Mouse (Mus musculus): ENCODE data around the gene Apbb2. TPM values are rescaled to one million over a fixed set of nuclear protein-coding genes. Genes with fewer than 3 reads are reported as not detected.
A peak's percentile ranks its signal among the peaks of the same experiment; 100 is the strongest.

Gene Apbb2
- polyA plus RNA-seq (2016; fragmentation: Nextera tagmentation; extraction: Ambion mirVana), result 22.9 and 28.2 TPM in 2 replicates

DNA sequence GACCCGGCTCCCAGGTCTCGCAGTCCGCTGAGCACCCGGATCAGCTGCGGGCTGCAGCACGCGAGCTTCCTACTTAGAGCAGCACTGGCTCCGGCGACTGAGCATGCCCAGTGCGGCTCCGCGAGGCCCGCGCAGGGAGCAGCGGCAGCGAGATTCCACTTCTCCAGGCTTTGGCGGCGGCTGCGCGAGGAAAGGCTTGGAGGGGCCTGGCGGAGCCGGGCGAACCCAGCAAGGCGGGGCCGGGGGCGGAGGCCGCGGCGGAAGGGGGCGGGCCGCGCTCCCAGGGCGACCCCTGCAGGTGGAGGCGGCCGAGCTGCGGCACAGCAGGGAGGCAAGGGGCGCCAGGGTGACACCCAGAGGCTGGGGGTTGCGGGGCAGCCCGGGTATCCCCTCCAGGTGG is at the start of gene Apbb2:
Gene Apbb2, minus strand, starts transcription at position 188 of the 400 bp plus-strand sequence.
- Histone ChIP-seq H3K27me3 (ENCODE audit: poor library complexity, severe bottlenecking) (peaks cover 19% of the 10 kb centered on the region), H3K9me3 (no peaks in the 10 kb centered on the region), H3K27ac (peak within 1 kb of the TSS; percentile 95), H3K4me1 (peaks cover 70% of the 10 kb centered on the region), H3K4me3 (peak within 1 kb of the TSS; percentile 93), H3K36me3 (replicated peaks) (no peaks in the 10 kb centered on the region)
- DNase-seq (ENCODE audit: extremely low spot score, low spot score), result peak; percentile 92
- WGBS, result 1% methylated on average over 39 of the region's 39 CpGs

- Histone ChIP-seq H3K36me3 (replicated peaks) (no peaks in the 10 kb centered on the region), H3K9me3 (no peaks in the 10 kb centered on the region), H3K4me3 (no peak overlapping the region), H3K27ac (no peak overlapping the region), H3K4me1 (no peaks in the 10 kb centered on the region), H3K27me3 (ENCODE audit: poor library complexity, severe bottlenecking) (no peaks in the 10 kb centered on the region)
- no peak for DNase-seq (ENCODE audit: extremely low spot score, low spot score)
- 78% methylated on average over 5 of the region's 5 CpGs for WGBS
Measured at GRCm38 (mm10) chr5:66654220-66654619, 35.6 kb upstream of the Apbb2 start.

DNA sequence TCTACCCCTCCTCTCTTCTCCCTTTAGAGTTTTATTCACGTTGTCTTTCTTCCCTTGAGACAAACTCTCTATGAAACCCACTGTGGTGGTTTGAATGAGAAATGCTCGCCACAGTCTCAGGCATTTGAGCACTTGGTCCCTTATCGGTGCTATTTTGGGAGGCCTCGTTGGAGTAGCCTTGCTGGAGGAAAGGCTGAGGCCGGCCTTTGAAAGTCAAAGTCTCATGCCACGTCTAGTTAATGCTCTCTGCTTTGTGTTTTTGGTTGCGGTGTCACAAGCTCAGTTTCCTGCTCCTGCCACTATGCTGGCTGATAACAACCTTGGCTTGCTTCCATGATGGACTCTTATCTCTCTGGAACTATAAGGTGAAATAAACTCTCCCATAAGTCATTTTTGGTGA is 28.9 kb upstream of the Apbb2 start:
- 82% methylated on average over 7 of the region's 7 CpGs for WGBS
- Histone ChIP-seq H3K27me3 (ENCODE audit: poor library complexity, severe bottlenecking) (no peaks in the 10 kb centered on the region), H3K9me3 (no peaks in the 10 kb centered on the region), H3K4me1 (no peaks in the 10 kb centered on the region), H3K27ac (no peak overlapping the region), H3K36me3 (replicated peaks) (no peaks in the 10 kb centered on the region), H3K4me3 (no peak overlapping the region)
- DNase-seq (ENCODE audit: extremely low spot score, low spot score), result no peak

DNA sequence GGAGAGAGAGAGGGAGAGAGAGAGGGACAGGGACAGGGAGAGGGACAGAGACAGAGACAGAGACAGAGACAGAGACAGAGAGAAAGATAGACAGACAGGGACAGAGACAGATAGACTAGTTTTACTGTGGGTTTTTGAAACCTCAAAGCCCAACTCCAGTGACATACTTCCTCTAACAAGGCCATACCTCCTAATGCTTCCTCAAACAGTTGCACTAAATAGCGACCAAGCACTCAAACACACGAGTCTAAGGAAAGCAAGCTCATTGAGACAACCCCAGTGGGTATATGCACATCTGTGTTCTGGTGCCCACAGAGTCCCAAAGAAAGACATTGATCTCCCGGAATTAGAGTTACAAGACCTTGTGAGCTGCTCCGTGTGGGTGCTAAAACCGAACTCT is 24.7 kb upstream of the Apbb2 start:
- H3K4me1 ChIP-seq, result no peaks in the 10 kb centered on the region
- H3K27ac ChIP-seq, result no peak overlapping the region
- H3K4me3 ChIP-seq, result no peak overlapping the region
- DNase-seq (ENCODE audit: extremely low spot score, low spot score), result no peak
- no peaks in the 10 kb centered on the region for H3K36me3 ChIP-seq (replicated peaks)
- H3K27me3 ChIP-seq (ENCODE audit: poor library complexity, severe bottlenecking), result no peaks in the 10 kb centered on the region
- 90% methylated on average over 5 of the region's 5 CpGs for WGBS
- no peaks in the 10 kb centered on the region; the same call in 1 of the 2 replicates for H3K9me3 ChIP-seq

DNA sequence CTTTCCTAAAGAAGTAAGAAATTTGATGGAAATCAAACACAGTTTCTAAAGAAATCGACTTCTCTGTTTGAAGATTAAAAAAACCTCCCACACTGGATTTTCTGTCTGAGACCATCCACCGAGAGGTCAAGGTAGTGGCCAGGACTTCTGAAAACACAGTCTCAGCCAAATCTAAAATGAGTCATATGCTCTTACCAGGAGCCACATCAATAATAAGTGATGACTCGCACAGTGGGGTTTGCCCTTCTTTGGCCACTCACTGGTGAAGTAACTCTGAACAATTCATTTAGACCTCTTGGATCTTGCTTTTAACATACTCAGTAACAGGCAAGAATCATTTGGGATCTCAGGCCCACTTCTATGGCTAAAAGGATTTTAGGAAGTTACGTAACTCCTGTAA is 23.6 kb upstream of the Apbb2 start:
- Histone ChIP-seq H3K27me3 (ENCODE audit: poor library complexity, severe bottlenecking) (no peaks in the 10 kb centered on the region), H3K27ac (no peak overlapping the region), H3K36me3 (replicated peaks) (no peaks in the 10 kb centered on the region), H3K9me3 (no peaks in the 10 kb centered on the region; the same call in 1 of the 2 replicates), H3K4me1 (no peaks in the 10 kb centered on the region), H3K4me3 (no peak overlapping the region)
- DNase-seq (ENCODE audit: extremely low spot score, low spot score), result no peak
- 93% methylated on average over 4 of the region's 4 CpGs for WGBS

DNA sequence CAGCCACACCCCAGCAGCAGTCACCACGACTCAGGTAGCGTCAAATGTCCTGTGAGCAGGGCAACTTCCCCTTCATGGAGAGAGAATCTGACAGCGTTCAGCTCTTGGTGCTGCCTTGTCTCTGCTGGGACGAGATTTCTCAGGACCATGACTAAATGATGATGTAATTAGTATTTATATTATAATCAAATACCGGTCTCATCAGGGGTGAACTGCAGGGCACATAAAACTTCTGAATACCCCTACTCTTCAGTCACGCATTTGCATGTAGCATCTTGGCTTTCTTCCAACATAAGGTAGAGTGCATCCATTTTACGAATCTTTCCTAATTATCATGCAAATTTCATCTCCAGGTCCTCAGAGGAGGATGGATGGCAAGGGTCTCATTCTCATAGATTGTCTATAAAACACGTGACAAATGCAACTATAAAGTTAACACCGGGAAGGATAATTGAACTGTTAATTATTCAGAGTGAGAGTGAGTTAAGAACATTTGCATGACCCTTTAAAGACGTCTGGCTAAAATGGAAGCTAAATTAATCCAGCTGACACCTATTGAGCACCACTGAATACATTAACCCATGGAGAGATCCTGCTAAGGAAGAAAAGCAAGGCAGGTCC is 17.0 kb upstream of the Apbb2 start:
- no peak overlapping the region for H3K4me3 ChIP-seq
- H3K27ac ChIP-seq, result no peak overlapping the region
- no peaks in the 10 kb centered on the region for H3K9me3 ChIP-seq
- no peaks in the 10 kb centered on the region for H3K4me1 ChIP-seq
- WGBS, result 81% methylated on average over 10 of the region's 10 CpGs
- H3K36me3 ChIP-seq (replicated peaks), result no peaks in the 10 kb centered on the region
- no peak for DNase-seq (ENCODE audit: extremely low spot score, low spot score)
- H3K27me3 ChIP-seq (ENCODE audit: poor library complexity, severe bottlenecking), result no peaks in the 10 kb centered on the region

DNA sequence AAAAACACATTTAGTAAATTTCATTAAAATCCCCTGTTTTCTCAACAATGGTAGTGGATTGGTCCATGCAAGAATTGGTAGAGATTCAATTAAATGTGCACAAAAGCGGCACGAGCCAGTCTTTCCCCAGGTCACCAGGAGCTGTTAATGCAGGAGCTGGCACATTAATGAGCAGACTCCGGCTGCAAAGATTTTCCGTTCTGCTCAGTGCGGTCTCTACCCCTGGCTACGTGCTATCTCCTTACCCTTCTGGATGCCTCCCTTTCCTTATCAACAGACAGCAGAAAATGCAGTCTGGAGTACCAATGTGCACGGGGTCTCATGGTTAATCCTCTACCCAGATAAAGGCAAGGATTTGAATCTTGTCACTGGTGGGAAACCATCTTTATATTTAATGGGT is 9.2 kb upstream of the Apbb2 start:
- H3K27me3 ChIP-seq (ENCODE audit: poor library complexity, severe bottlenecking), result no peaks in the 10 kb centered on the region
- H3K9me3 ChIP-seq, result peaks cover 4% of the 10 kb centered on the region; the same call in 1 of the 2 replicates
- H3K4me3 ChIP-seq, result no peak overlapping the region
- 0 out of 2 replicates have a peak, but pooled peaks cover 3% of the 10 kb centered on the region for H3K4me1 ChIP-seq
- 71% methylated on average over 7 of the region's 7 CpGs for WGBS
- no peak for DNase-seq (ENCODE audit: extremely low spot score, low spot score)
- no peak overlapping the region for H3K27ac ChIP-seq
- no peaks in the 10 kb centered on the region for H3K36me3 ChIP-seq (replicated peaks)

GRCm38 (mm10) chr5:66620191-66620625 is 1.6 kb upstream of the Apbb2 start:
- H3K4me1 ChIP-seq, result peaks cover 54% of the 10 kb centered on the region
- H3K36me3 ChIP-seq (replicated peaks), result no peaks in the 10 kb centered on the region
- under 1% methylated on average over 41 of the region's 41 CpGs for WGBS
- peak overlapping the region; percentile 87 for H3K27ac ChIP-seq
- peaks cover 4% of the 10 kb centered on the region; the same call in 1 of the 2 replicates for H3K9me3 ChIP-seq
- H3K4me3 ChIP-seq, result peak overlapping the region; percentile 93
- DNase-seq (ENCODE audit: extremely low spot score, low spot score), result peak; percentile 81
- peaks cover 19% of the 10 kb centered on the region for H3K27me3 ChIP-seq (ENCODE audit: poor library complexity, severe bottlenecking)

GRCm38 (mm10) chr5:66619675-66620074 is 1.1 kb upstream of the Apbb2 start:
- Histone ChIP-seq H3K27me3 (ENCODE audit: poor library complexity, severe bottlenecking) (peaks cover 19% of the 10 kb centered on the region), H3K9me3 (peaks cover 4% of the 10 kb centered on the region; the same call in 1 of the 2 replicates), H3K27ac (peak overlapping the region; percentile 87), H3K4me1 (peaks cover 60% of the 10 kb centered on the region), H3K4me3 (peak overlapping the region; percentile 93), H3K36me3 (replicated peaks) (no peaks in the 10 kb centered on the region)
- WGBS, result 44% methylated on average over 8 of the region's 8 CpGs
- no peak for DNase-seq (ENCODE audit: extremely low spot score, low spot score)

DNA sequence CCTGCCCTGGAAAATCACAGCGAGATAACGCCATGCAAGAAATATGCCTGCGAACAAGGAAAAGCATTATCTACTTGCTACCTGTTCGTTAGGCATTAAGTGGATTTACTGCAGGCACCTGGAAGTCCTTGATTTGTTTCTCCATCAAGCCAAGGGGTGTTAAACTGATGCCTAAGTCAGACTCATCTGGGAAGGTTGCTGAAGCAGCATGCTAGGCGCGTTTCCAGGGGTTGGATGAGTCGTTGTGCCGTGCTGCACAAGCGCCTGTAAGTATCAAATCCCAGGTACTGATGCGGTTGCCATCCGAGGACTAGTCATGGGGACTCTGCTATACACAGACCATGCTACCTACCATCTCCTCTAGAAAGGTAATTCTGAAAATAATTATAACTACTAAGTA is 611 bp upstream of the Apbb2 start:
- H3K4me1 ChIP-seq, result peaks cover 64% of the 10 kb centered on the region
- H3K27ac ChIP-seq, result peak overlapping the region; percentile 95; the same call in 1 of the 2 replicates

GRCm38 (mm10) chr5:66617921-66618460 is 593 bp downstream of the Apbb2 start:
- H3K4me3 ChIP-seq, result peak overlapping the region; percentile 93
- H3K27ac ChIP-seq, result peak overlapping the region; percentile 95
- H3K27me3 ChIP-seq (ENCODE audit: poor library complexity, severe bottlenecking), result peaks cover 19% of the 10 kb centered on the region
- WGBS, result under 1% methylated on average over 49 of the region's 54 CpGs
- DNase-seq (ENCODE audit: extremely low spot score, low spot score), result peak; percentile 61
- H3K4me1 ChIP-seq, result peaks cover 76% of the 10 kb centered on the region
- no peaks in the 10 kb centered on the region for H3K36me3 ChIP-seq (replicated peaks)
- no peaks in the 10 kb centered on the region for H3K9me3 ChIP-seq

More for the DNA sequence above, 611 bp upstream of the Apbb2 start:
- no peak for DNase-seq (ENCODE audit: extremely low spot score, low spot score)
- peak overlapping the region; percentile 93 for H3K4me3 ChIP-seq
- no peaks in the 10 kb centered on the region for H3K36me3 ChIP-seq (replicated peaks)
- H3K9me3 ChIP-seq, result peaks cover 1% of the 10 kb centered on the region; the same call in 1 of the 2 replicates
- 31% methylated on average over 11 of the region's 11 CpGs for WGBS
- peaks cover 19% of the 10 kb centered on the region for H3K27me3 ChIP-seq (ENCODE audit: poor library complexity, severe bottlenecking)

DNA sequence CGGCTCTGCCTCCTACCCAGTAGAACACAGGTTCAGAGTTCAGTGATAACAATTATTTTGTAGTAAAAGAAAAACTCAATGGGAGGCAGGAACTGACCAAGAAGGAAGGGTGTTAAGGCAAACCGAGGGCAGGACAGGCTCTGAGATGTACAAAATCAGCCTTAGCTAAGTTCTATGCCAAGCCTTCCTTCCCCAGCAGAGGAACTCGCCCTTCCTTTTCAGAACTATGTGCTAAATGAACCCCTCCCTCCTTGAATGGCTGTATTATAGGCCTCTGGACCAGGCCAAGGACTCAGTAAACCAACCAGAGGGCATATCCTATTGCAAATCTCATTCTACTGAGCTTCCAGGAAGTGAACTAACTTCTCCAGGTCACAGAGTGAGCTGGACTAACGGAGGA is 3.6 kb downstream of the Apbb2 start:
- WGBS, result 78% methylated on average over 4 of the region's 4 CpGs
- Histone ChIP-seq H3K27me3 (ENCODE audit: poor library complexity, severe bottlenecking) (peaks cover 13% of the 10 kb centered on the region), H3K27ac (no peak overlapping the region), H3K4me1 (peaks cover 66% of the 10 kb centered on the region), H3K4me3 (no peak overlapping the region), H3K9me3 (no peaks in the 10 kb centered on the region), H3K36me3 (replicated peaks) (no peaks in the 10 kb centered on the region)
- no peak for DNase-seq (ENCODE audit: extremely low spot score, low spot score)

DNA sequence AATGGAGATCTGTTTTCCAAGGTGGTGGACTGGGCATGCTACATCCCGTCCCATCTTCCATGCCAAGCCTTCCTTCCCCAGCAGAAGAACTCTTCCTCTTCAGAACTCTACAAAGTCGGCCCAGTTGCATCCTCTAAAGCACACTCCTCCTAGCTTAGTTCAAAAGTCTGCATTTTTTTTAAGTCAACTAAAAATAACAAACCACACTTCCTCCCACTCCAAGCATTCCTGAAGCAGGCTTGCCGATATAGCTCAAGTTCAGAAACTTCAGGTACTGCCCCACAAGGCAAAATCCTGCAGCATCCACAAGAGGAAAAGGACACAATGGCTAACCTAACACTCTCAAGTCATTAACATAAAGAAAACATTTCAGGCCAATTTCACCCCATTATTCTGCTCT is 4.9 kb downstream of the Apbb2 start:
- WGBS, result 69% methylated on average over 3 of the region's 3 CpGs

More for the DNA sequence above, 4.9 kb downstream of the Apbb2 start:
- no peak overlapping the region for H3K27ac ChIP-seq
- H3K36me3 ChIP-seq (replicated peaks), result no peaks in the 10 kb centered on the region
- H3K27me3 ChIP-seq (ENCODE audit: poor library complexity, severe bottlenecking), result peaks cover 4% of the 10 kb centered on the region
- no peak for DNase-seq (ENCODE audit: extremely low spot score, low spot score)
- H3K4me3 ChIP-seq, result no peak overlapping the region
- H3K9me3 ChIP-seq, result no peaks in the 10 kb centered on the region
- peaks cover 54% of the 10 kb centered on the region for H3K4me1 ChIP-seq
